Mouse (Mus musculus) lung, adult 2 months (tissue): ENCODE data around the gene Uhrf1bp1. TPM values are rescaled to one million over a fixed set of nuclear protein-coding genes. Genes with fewer than 3 reads are reported as not detected.
A peak's percentile ranks its signal among the peaks of the same experiment; 100 is the strongest.
"Not testable (repeated sequence)": the region's sequence is repeated elsewhere in the genome, so short reads cannot be mapped to it uniquely, and the experiment has no call there.

Source experiments
- DNase-seq: peaks from one replicate; pipeline ENCODE4 v3.0.0; 2022
- H3K4me1 ChIP-seq: fragments of 200-500 bp; 2 replicates; pipeline ENCODE4 v1.6.1; 2011; ENCODE audit warnings: low read length; ENCODE audit not compliant: control insufficient read depth, insufficient read depth
- H3K4me3 ChIP-seq: fragments of 200-500 bp; replicated peaks from 2 replicates; pipeline ENCODE3; 2011; ENCODE audit warnings: low read depth, mild to moderate bottlenecking, control low read depth, low read length; ENCODE audit errors: extremely low read depth
- CTCF ChIP-seq: fragments of 200-500 bp; IDR thresholded peaks from 2 replicates; pipeline ENCODE4 v1.5.1; 2011; ENCODE audit warnings: mild to moderate bottlenecking, low read length, control low read depth; ENCODE audit not compliant: insufficient read depth
- POLR2A ChIP-seq: fragments of 200-500 bp; IDR thresholded peaks from 2 replicates; pipeline ENCODE4 v1.6.1; 2011; ENCODE audit warnings: low read depth, mild to moderate bottlenecking, control low read depth, low read length, borderline replicate concordance; ENCODE audit errors: extremely low read depth
- WGBS: fragments of 180-500 bp; shearing (Covaris S2); methylation state at CpG from one replicate; pipeline ENCODE4 v1.1.7; 2018; 5-methylcytosine and 5-hydroxymethylcytosine counted together
- polyA plus RNA-seq: library from polyadenylated mRNA; depleted of rRNA; stranded (reverse); fragments of >200 nt; gene quantifications from 2 replicates; pipeline ENCODE4 v1.2.3, GENCODE M21; 2012

Gene Uhrf1bp1
- polyA plus RNA-seq, 1 experiment: 8.4 TPM

DNA sequence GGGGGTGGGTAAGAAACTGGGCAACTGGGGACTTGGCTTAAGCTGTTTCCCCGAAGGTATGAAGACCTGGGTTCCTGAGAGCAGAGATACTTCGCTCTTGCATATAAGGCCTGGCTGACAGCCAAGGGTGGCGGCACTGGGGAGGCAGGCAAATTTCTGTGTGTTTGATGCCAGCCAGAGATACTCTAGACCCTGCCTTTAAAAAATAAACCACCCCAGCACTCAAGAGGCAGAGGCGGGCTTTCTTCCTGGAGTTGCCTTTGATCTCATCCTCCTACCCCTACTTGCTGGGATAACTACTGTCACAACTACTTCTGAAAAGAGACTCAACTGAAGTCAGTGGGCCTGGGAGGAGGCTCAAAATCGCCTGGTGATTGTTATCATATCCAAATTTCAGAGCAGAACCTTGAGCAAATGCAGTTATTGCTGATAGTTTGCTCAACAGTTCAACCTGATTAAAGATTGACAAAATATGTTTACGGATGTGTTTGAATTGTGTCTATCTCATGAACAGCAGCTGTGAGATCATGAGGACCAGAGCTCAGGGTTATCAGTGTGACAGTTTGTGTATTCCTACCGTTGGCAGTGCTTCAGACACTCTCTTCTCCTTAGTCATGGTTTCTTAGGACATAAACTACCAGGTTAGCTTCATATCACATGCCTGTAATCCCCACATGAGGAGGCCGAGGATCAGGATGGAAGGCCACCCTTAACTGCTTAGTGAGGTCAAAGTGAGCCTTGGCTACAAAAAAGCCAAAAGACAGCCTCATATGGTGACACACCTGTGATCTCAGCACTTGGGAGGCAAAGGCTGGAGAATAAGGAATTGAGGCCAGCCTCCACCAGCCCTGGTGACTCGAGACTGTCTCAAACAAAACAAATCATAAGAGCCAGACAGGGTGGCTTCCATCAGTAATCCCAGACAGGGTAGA is 34.6 kb upstream of the Uhrf1bp1 start:
- H3K4me3 ChIP-seq: no peak overlapping the region
- TF ChIP-seq CTCF (no peak), POLR2A (no peak)
- peaks cover 10% of the 10 kb centered on the region for H3K4me1 ChIP-seq
- WGBS: 46% methylated on average over 9 of the region's 9 CpGs
- no peak for DNase-seq

- 80% methylated on average over 9 of the region's 9 CpGs for WGBS
- Histone ChIP-seq H3K4me1 (peaks cover 10% of the 10 kb centered on the region), H3K4me3 (no peak overlapping the region)
- TF ChIP-seq CTCF (no peak), POLR2A (no peak)
- no peak for DNase-seq
Observed at GRCm38 (mm10) chr17:27823142-27823905, 32.9 kb upstream of the Uhrf1bp1 start.

DNA sequence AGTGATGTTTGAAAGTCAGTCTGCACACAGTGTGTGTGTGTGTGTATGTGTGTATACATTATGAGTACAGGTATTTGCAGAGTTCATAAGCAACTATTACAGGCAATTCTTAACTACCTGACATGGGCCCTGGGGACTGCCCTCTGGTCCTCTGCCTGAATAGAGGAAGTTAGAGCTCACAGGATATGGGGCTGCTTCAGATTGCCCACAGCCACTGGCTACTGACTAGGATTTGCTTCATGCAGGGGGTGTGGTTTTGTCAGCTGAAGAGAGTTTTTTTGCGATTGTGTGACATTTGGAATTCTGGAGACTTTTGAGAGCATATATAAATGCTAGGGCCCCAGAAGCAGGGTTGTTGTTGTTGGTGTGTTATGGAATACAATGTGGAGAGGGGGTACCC is 31.3 kb upstream of the Uhrf1bp1 start:
- Histone ChIP-seq H3K4me1 (peaks cover 4% of the 10 kb centered on the region), H3K4me3 (no peak overlapping the region)
- 39% methylated on average over 1 of the region's 1 CpGs for WGBS
- no peak for DNase-seq
- no peak for TF ChIP-seq CTCF
- no peak for TF ChIP-seq POLR2A

DNA sequence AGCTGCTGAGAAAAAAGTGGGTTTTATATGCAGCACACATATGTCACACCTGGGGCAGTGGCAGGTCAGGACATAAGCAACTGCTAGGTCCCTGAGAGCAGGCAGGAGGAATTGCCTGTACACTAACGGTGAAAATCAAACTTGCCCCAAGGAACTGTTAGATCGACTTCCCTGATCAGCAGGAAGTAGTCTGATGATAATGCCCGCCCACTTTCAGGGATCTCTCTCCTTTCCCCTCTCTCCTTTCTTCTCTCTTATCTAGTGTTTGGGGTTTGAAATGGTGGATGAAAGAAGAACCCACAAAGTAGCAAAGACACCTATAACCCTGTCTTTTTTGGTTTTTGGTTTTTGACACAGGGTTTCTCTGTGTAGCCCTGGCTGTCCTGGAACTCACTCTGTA is 30.7 kb upstream of the Uhrf1bp1 start:
- Histone ChIP-seq H3K4me3 (no peak overlapping the region), H3K4me1 (peaks cover 4% of the 10 kb centered on the region)
- 19% methylated on average over 3 of the region's 3 CpGs for WGBS
- no peak for TF ChIP-seq POLR2A
- no peak for TF ChIP-seq CTCF
- no peak for DNase-seq

- H3K4me1 ChIP-seq: peaks cover 3% of the 10 kb centered on the region
- 4% methylated on average over 22 of the region's 22 CpGs for WGBS
- DNase-seq: peak; percentile 44
- H3K4me3 ChIP-seq: peak overlapping the region; percentile 57
- TF ChIP-seq POLR2A (peak; percentile 28; the same call in 1 of the 2 replicates), CTCF (no peak)
Observed at GRCm38 (mm10) chr17:27825984-27826905, 30.0 kb upstream of the Uhrf1bp1 start.

- 1% methylated on average over 8 of the region's 9 CpGs for WGBS
- Histone ChIP-seq H3K4me1 (no peaks in the 10 kb centered on the region), H3K4me3 (peak overlapping the region; percentile 50)
- TF ChIP-seq CTCF (no peak), POLR2A (peak; percentile 58; the same call in 1 of the 2 replicates)
- peak; percentile 28 for DNase-seq
Observed at GRCm38 (mm10) chr17:27826908-27827383, 29.3 kb upstream of the Uhrf1bp1 start.

GRCm38 (mm10) chr17:27827511-27827910 is 28.7 kb upstream of the Uhrf1bp1 start:
- Histone ChIP-seq H3K4me1 (no peaks in the 10 kb centered on the region), H3K4me3 (no peak overlapping the region)
- 35% methylated on average over 6 of the region's 6 CpGs for WGBS
- TF ChIP-seq POLR2A: no peak
- TF ChIP-seq CTCF: no peak
- DNase-seq: no peak

GRCm38 (mm10) chr17:27830411-27830810 is 25.8 kb upstream of the Uhrf1bp1 start:
- 57% methylated on average over 7 of the region's 7 CpGs for WGBS
- DNase-seq: no peak
- Histone ChIP-seq H3K4me1 (no peaks in the 10 kb centered on the region), H3K4me3 (no peak overlapping the region)
- peak; percentile 20; the same call in 1 of the 2 replicates for TF ChIP-seq CTCF
- TF ChIP-seq POLR2A: no peak

GRCm38 (mm10) chr17:27837850-27838249 is 18.4 kb upstream of the Uhrf1bp1 start, which contains the start of gene Snrpc:
Gene Snrpc (plus strand): TSS chr17:27838150.
- H3K4me3 ChIP-seq, DNase-seq, H3K4me1 ChIP-seq: not testable (repeated sequence)
- 75% methylated on average over 4 of the region's 4 CpGs for WGBS
